Mouse (Mus musculus) midbrain, embryonic 15.5 days (tissue): ENCODE data around the gene Myoz1. TPM values are rescaled to one million over a fixed set of nuclear protein-coding genes. Genes with fewer than 3 reads are reported as not detected.

Source experiments
- ATAC-seq: fragments of 200-750 bp; cut with Nextera tagmentation; replicated peaks from 2 replicates; pipeline ENCODE4 v1.8.0; 2017; ENCODE audit warnings: moderate TSS enrichment
- H3K27ac ChIP-seq: fragments of 300-500 bp; sonication (generic); 2 replicates; pipeline ENCODE4 v1.5.1; 2015; ENCODE audit warnings: mild to moderate bottlenecking, inconsistent platforms
- H3K27me3 ChIP-seq: fragments of 300-500 bp; sonication (generic); replicated peaks from 2 replicates; pipeline ENCODE4 v1.6.1; 2015; ENCODE audit warnings: inconsistent platforms
- H3K36me3 ChIP-seq: fragments of 300-500 bp; sonication (generic); replicated peaks from 2 replicates; pipeline ENCODE4 v1.6.1; 2015; ENCODE audit warnings: inconsistent platforms
- H3K4me1 ChIP-seq: fragments of 300-500 bp; sonication (generic); 2 replicates; pipeline ENCODE4 v1.6.1; 2015; ENCODE audit warnings: inconsistent platforms
- H3K4me2 ChIP-seq: fragments of 300-500 bp; sonication (generic); 2 replicates; pipeline ENCODE4 v1.6.1; 2015; ENCODE audit warnings: inconsistent platforms, mild to moderate bottlenecking, moderate library complexity
- H3K4me3 ChIP-seq: fragments of 300-500 bp; sonication (generic); 2 replicates; pipeline ENCODE4 v1.5.1; 2015; ENCODE audit warnings: mild to moderate bottlenecking, inconsistent platforms
- H3K9ac ChIP-seq: fragments of 300-500 bp; sonication (generic); 2 replicates; pipeline ENCODE4 v1.6.1; 2015; ENCODE audit warnings: mild to moderate bottlenecking, inconsistent platforms
- H3K9me3 ChIP-seq: fragments of 300-500 bp; sonication (generic); 2 replicates; pipeline ENCODE4 v1.6.1; 2016; ENCODE audit warnings: inconsistent platforms
- WGBS: fragments of 180-500 bp; shearing (Covaris S2); methylation state at CpG from one replicate; pipeline ENCODE4 v1.1.7; 2015; ENCODE audit warnings: mixed read lengths; 5-methylcytosine and 5-hydroxymethylcytosine counted together
- microRNA-seq: library from miRNA; unstranded; fragments of <30 nt; microRNA quantifications from one replicate; pipeline ENCODE4, GENCODE M21; 2016
- polyA plus RNA-seq: library from polyadenylated mRNA; unstranded; fragments of >200 nt; fragmentation: Nextera tagmentation; extraction: Ambion mirVana; gene quantifications from 2 replicates; pipeline ENCODE4 v1.2.1, GENCODE M21; 2015

Myoz1 gene
- polyA plus RNA-seq, 1 experiment from 2014 or later: 0.50 TPM

DNA sequence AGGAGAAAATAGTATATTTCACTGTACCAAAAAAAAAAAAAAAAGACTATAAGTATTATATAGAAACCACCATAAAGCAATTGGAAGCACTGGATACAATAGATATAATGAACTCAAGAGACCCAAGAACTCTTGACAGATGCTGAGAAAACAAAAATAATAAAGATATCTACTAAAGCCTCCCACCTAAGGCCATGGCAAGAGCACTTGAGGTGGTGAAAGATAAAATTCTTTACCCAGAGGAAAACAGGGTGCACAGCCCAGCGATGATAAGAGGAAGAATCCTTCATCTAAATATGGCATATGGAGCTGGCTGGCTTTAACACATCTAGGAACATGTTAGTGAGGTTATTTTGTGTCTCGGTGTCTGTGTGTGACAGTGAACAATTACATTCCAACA lies 56.8 kb downstream of the Myoz1 start:
- Histone ChIP-seq H3K4me3 (no peak overlapping the region), H3K9ac (no peak overlapping the region), H3K4me1 (no peaks in the 10 kb centered on the region), H3K4me2 (no peak overlapping the region), H3K27me3 (no peaks in the 10 kb centered on the region), H3K36me3 (no peaks in the 10 kb centered on the region), H3K27ac (no peak overlapping the region), H3K9me3 (no peaks in the 10 kb centered on the region)
- no peak for ATAC-seq
- WGBS: 92% methylated on average over 2 of the region's 2 CpGs

Small RNA genes within 50 kb of the gene (microRNA-seq; reads per million reads assigned to microRNA genes)
- gene Mir6946: 0.74 reads per million

Other genes with a start within 250 kb of the Myoz1 start
- gene Cfap70, start 204.3 kb downstream of the Myoz1 start, polyA plus RNA-seq: 0.72 and 1.7 TPM in 2 replicates
- 13.1 and 13.5 TPM in 2 replicates for gene Anxa7, start 176.4 kb downstream of the Myoz1 start, polyA plus RNA-seq
- 0.39 and 0.40 TPM in 2 replicates for gene Mss51, start 159.6 kb downstream of the Myoz1 start, polyA plus RNA-seq
- gene Ppp3cb, start 110.0 kb downstream of the Myoz1 start, polyA plus RNA-seq: 89.3 and 95.9 TPM in 2 replicates
- gene Usp54, start 15.5 kb downstream of the Myoz1 start, polyA plus RNA-seq: 13.4 and 14.5 TPM in 2 replicates
- gene Synpo2l, start 11.8 kb upstream of the Myoz1 start, polyA plus RNA-seq: 0.14 and 0.23 TPM in 2 replicates
- 97.2 and 101 TPM in 2 replicates for gene Sec24c, start 17.8 kb upstream of the Myoz1 start, polyA plus RNA-seq
- gene Fut11, start 38.4 kb upstream of the Myoz1 start, polyA plus RNA-seq: 30.0 and 30.7 TPM in 2 replicates
- gene Chchd1, start 46.5 kb upstream of the Myoz1 start, polyA plus RNA-seq: 153 and 165 TPM in 2 replicates
- 56.5 and 57.8 TPM in 2 replicates for gene Zswim8, start 51.0 kb upstream of the Myoz1 start, polyA plus RNA-seq
- gene Ndst2, start 78.0 kb upstream of the Myoz1 start, polyA plus RNA-seq: 19.4 and 19.9 TPM in 2 replicates
- gene Camk2g, start 137.5 kb upstream of the Myoz1 start, polyA plus RNA-seq: 140 and 144 TPM in 2 replicates
- 0.23 and 0.31 TPM in 2 replicates for gene Plau, start 180.1 kb upstream of the Myoz1 start, polyA plus RNA-seq